Mouse (Mus musculus) spleen, embryonic (tissue): Measurements from ENCODE around the gene Tmem97.
"Not testable (repeated sequence)": the region's sequence is repeated elsewhere in the genome, so short reads cannot be mapped to it uniquely, and the experiment has no call there.

Source experiments
- CTCF ChIA-PET: fragments of 350-600 bp; sonication (Branson Sonifier 250); formaldehyde crosslinking; loops from one replicate; lab custom pipeline; 2022; lab: Charles Lee

Gene Tmem97

GRCm38 (mm10) chr11:78550168-78551058, at the start of gene Tmem97:
TSS of gene Tmem97 (minus strand) at chr11:78550777.
- CTCF ChIA-PET: no interaction called here

- CTCF ChIA-PET: interaction anchor here (0.6 kb wide), 1 partner anchor 1954 kb away, joined by 8 read pairs; no protein-coding TSS in a partner anchor
These were observed 49.5 kb upstream of the Tmem97 start for GRCm38 (mm10) chr11:78600051-78600450.

GRCm38 (mm10) chr11:78598763-78599415, 48.3 kb upstream of the Tmem97 start:
- CTCF ChIA-PET: no interaction called here

- CTCF ChIA-PET: no interaction called here
These were observed 46.2 kb upstream of the Tmem97 start for GRCm38 (mm10) chr11:78596750-78597149.

- CTCF ChIA-PET: no interaction called here
These were observed 45.2 kb upstream of the Tmem97 start for GRCm38 (mm10) chr11:78595773-78596172.

- CTCF ChIA-PET: no interaction called here
These were observed 43.8 kb upstream of the Tmem97 start for GRCm38 (mm10) chr11:78594271-78594964.

GRCm38 (mm10) chr11:78587677-78588076, 37.1 kb upstream of the Tmem97 start:
- CTCF ChIA-PET: not testable (repeated sequence)

- CTCF ChIA-PET: no interaction called here
These were observed 35.5 kb upstream of the Tmem97 start for GRCm38 (mm10) chr11:78586099-78586498.

GRCm38 (mm10) chr11:78582848-78583247, 32.3 kb upstream of the Tmem97 start:
- CTCF ChIA-PET: interaction anchor here (0.6 to 1.2 kb wide), 2 partner anchors 11 to 22 kb away, joined by 3 to 4 read pairs; no protein-coding TSS in a partner anchor

- CTCF ChIA-PET: interaction anchor here (0.6 to 0.7 kb wide), 2 partner anchors 9 to 161 kb away, joined by 3 read pairs; no protein-coding TSS in a partner anchor
These were observed 24.4 kb upstream of the Tmem97 start for GRCm38 (mm10) chr11:78574975-78575374.

GRCm38 (mm10) chr11:78574536-78574935, 24.0 kb upstream of the Tmem97 start:
- CTCF ChIA-PET: interaction anchor here (0.6 to 0.7 kb wide), 2 partner anchors 9 to 161 kb away, joined by 3 read pairs; no protein-coding TSS in a partner anchor

- CTCF ChIA-PET: not testable (repeated sequence)
These were observed 23.5 kb upstream of the Tmem97 start for GRCm38 (mm10) chr11:78574031-78574430.

GRCm38 (mm10) chr11:78571854-78572253, 21.3 kb upstream of the Tmem97 start:
- CTCF ChIA-PET: interaction anchor here (0.6 kb wide), 1 partner anchor 10 kb away, joined by 4 read pairs; no protein-coding TSS in a partner anchor

GRCm38 (mm10) chr11:78571441-78571840, 20.9 kb upstream of the Tmem97 start:
- CTCF ChIA-PET: no interaction called here

GRCm38 (mm10) chr11:78569806-78570205, 19.2 kb upstream of the Tmem97 start:
- CTCF ChIA-PET: no interaction called here

GRCm38 (mm10) chr11:78568827-78569226, 18.2 kb upstream of the Tmem97 start:
- CTCF ChIA-PET: no interaction called here

GRCm38 (mm10) chr11:78567614-78568013, 17.0 kb upstream of the Tmem97 start:
- CTCF ChIA-PET: interaction anchor here (0.7 kb wide), 1 partner anchor 8 kb away, joined by 3 read pairs; no protein-coding TSS in a partner anchor

GRCm38 (mm10) chr11:78566775-78567174, 16.2 kb upstream of the Tmem97 start:
- CTCF ChIA-PET: interaction anchor here (0.5 to 0.6 kb wide), 2 partner anchors 26 to 131 kb away, joined by 5 to 6 read pairs; no protein-coding TSS in a partner anchor

GRCm38 (mm10) chr11:78560447-78560846, 9.9 kb upstream of the Tmem97 start:
- CTCF ChIA-PET: interaction anchor here (0.6 to 1.0 kb wide), 3 partner anchors 23 to 442 kb away, joined by 3 to 7 read pairs (median 4); no protein-coding TSS in a partner anchor

GRCm38 (mm10) chr11:78557241-78557640, 6.7 kb upstream of the Tmem97 start:
- CTCF ChIA-PET: interaction anchor here (0.8 kb wide), 1 partner anchor 236 kb away, joined by 5 read pairs; no protein-coding TSS in a partner anchor

GRCm38 (mm10) chr11:78556070-78556469, 5.5 kb upstream of the Tmem97 start:
- CTCF ChIA-PET: no interaction called here
